Mouse (Mus musculus) G1E-ER4 (cell line): ENCODE data around the gene Gm20772. TPM values are rescaled to one million over a fixed set of nuclear protein-coding genes. Genes with fewer than 3 reads are reported as not detected.
"Not testable (repeated sequence)": the region's sequence is repeated elsewhere in the genome, so short reads cannot be mapped to it uniquely, and the experiment has no call there.

Experiments used
- GATA1 ChIP-seq: IDR thresholded peaks from one replicate; pipeline ENCODE4 v1.8.0; 2012; ENCODE audit warnings: low read length, inconsistent platforms
- polyA plus RNA-seq: library from polyadenylated mRNA; stranded (reverse); fragments of >175 nt; gene quantifications from 2 replicates; pipeline ENCODE4 v1.2.3, GENCODE M21; 2012

Gm20772 gene
- polyA plus RNA-seq, result not detected in 2 replicates

- not testable (repeated sequence) for TF ChIP-seq GATA1
Observed at GRCm38 (mm10) chrY:17874441-17874840, at the start of gene Gm20772, which contains the start of gene Gm20831. Gm20772 (plus strand) TSS chrY:17874741. Gm20831 (plus strand) TSS chrY:17874741.

DNA sequence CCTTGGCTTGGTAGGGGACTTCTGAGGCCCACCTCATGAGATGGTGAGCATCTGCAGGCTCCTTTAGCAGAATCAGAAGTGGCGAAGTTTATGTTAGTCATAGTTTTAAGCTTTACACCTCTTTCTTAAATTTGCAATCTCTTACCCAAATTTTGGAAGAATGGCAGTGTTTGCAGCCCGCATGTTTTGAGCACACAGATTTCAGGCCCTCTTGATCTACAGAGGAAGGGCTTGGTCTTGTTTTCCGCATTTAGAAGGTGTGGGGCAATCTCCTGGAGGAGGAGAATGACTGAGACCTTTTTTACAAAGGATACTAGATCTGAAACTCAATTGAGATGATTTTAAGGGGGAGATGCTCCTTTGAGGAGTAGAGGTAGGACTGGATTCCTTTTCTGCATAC is 28.4 kb upstream of the Gm20772 start, which contains the start of gene Gm21904:
Gm21904 (minus strand) TSS at position 101 of the 400 bp plus-strand sequence.
- not testable (repeated sequence) for TF ChIP-seq GATA1

Other genes with a start within 250 kb of the Gm20772 start
- gene Gm21904, start 28.5 kb upstream of the Gm20772 start, polyA plus RNA-seq, result not detected in 2 replicates
- gene Gm20831, start within 50 bp of the Gm20772 start, polyA plus RNA-seq, result not detected in 2 replicates
- gene Srsy, start 62.6 kb downstream of the Gm20772 start, polyA plus RNA-seq, result not detected in 2 replicates
- not detected in 2 replicates for gene Gm21764, start 187.1 kb downstream of the Gm20772 start, polyA plus RNA-seq
- gene Ssty1, start 214.4 kb downstream of the Gm20772 start, polyA plus RNA-seq, result not detected in 2 replicates